Mouse (Mus musculus) c-Kit-positive CD71-positive TER-119-negative erythroid progenitor cells, embryonic 14.5 days (primary cell): ENCODE measurements around the gene Casp3.

Experiments
- DNase-seq: peaks from one replicate; pipeline ENCODE4 v3.0.0-alpha.2; 2013; ENCODE audit warnings: low read depth

The Casp3 gene

GRCm38 (mm10) chr8:46606930-46607329 lies 10.2 kb upstream of the Casp3 start:
- no peak for DNase-seq

- no peak for DNase-seq
Observed at GRCm38 (mm10) chr8:46611557-46611956, 5.5 kb upstream of the Casp3 start.

GRCm38 (mm10) chr8:46612913-46613312 lies 4.2 kb upstream of the Casp3 start:
- no peak for DNase-seq

- DNase-seq = no peak
Observed at GRCm38 (mm10) chr8:46613377-46613776, 3.7 kb upstream of the Casp3 start.

GRCm38 (mm10) chr8:46615936-46616335 lies 1.2 kb upstream of the Casp3 start:
- DNase-seq = peak; percentile 30

- no peak for DNase-seq
Observed at GRCm38 (mm10) chr8:46617690-46618620, 864 bp downstream of the Casp3 start.

GRCm38 (mm10) chr8:46618639-46619320 lies 1.7 kb downstream of the Casp3 start:
- no peak for DNase-seq

GRCm38 (mm10) chr8:46622446-46623270 lies 5.6 kb downstream of the Casp3 start:
- DNase-seq = no peak

GRCm38 (mm10) chr8:46625166-46625565 lies 8.1 kb downstream of the Casp3 start:
- no peak for DNase-seq

- no peak for DNase-seq
Observed at GRCm38 (mm10) chr8:46626642-46627041, 9.6 kb downstream of the Casp3 start.

GRCm38 (mm10) chr8:46627881-46628280 lies 10.8 kb downstream of the Casp3 start:
- no peak for DNase-seq

GRCm38 (mm10) chr8:46628645-46629044 lies 11.6 kb downstream of the Casp3 start:
- no peak for DNase-seq

- no peak for DNase-seq
Observed at GRCm38 (mm10) chr8:46630422-46630821, 13.3 kb downstream of the Casp3 start.

- DNase-seq = no peak
Observed at GRCm38 (mm10) chr8:46630932-46631331, 13.8 kb downstream of the Casp3 start.

GRCm38 (mm10) chr8:46639010-46639571 lies 22.0 kb downstream of the Casp3 start:
- no peak for DNase-seq

- DNase-seq = no peak
Observed at GRCm38 (mm10) chr8:46639852-46640251, 22.8 kb downstream of the Casp3 start.

GRCm38 (mm10) chr8:46641272-46641671 lies 24.2 kb downstream of the Casp3 start:
- no peak for DNase-seq

GRCm38 (mm10) chr8:46648421-46648820 lies 31.3 kb downstream of the Casp3 start:
- DNase-seq = no peak

GRCm38 (mm10) chr8:46651872-46652271 lies 34.8 kb downstream of the Casp3 start:
- no peak for DNase-seq

GRCm38 (mm10) chr8:46655919-46656318 lies 38.8 kb downstream of the Casp3 start:
- no peak for DNase-seq

GRCm38 (mm10) chr8:46671496-46671895 lies 54.4 kb downstream of the Casp3 start:
- peak; percentile 40 for DNase-seq
